Mouse (Mus musculus) limb, embryonic 11.5 days (tissue): ENCODE measurements around the gene Tiam2. TPM values are rescaled to one million over a fixed set of nuclear protein-coding genes. Genes with fewer than 3 reads are reported as not detected.

Experiments
- ATAC-seq: fragments of 200-750 bp; cut with Nextera tagmentation; 2 replicates; pipeline ENCODE4 v1.8.0; 2017; ENCODE audit warnings: low read depth; ENCODE audit not compliant: insufficient number of reproducible peaks, low FRiP score, low TSS enrichment
- DNase-seq: peaks from one replicate; pipeline ENCODE4 v3.0.0-alpha.2; 2015; ENCODE audit warnings: low spot score
- H3K27ac ChIP-seq: fragments of 300-500 bp; sonication (generic); replicated peaks from 2 replicates; pipeline ENCODE4 v1.5.1; 2014; ENCODE audit warnings: low read depth, mild to moderate bottlenecking, low read length
- H3K27me3 ChIP-seq: fragments of 300-500 bp; sonication (generic); 2 replicates; pipeline ENCODE4 v1.6.1; 2014; ENCODE audit warnings: mild to moderate bottlenecking, low read length, mixed read lengths; ENCODE audit not compliant: control insufficient read depth, insufficient read depth
- H3K36me3 ChIP-seq: fragments of 300-500 bp; sonication (generic); 2 replicates; pipeline ENCODE4 v1.6.1; 2014; ENCODE audit warnings: mild to moderate bottlenecking, low read length, moderate library complexity, mixed read lengths; ENCODE audit not compliant: control insufficient read depth, insufficient read depth
- H3K4me1 ChIP-seq: fragments of 300-500 bp; sonication (generic); 2 replicates; pipeline ENCODE4 v1.6.1; 2014; ENCODE audit warnings: low read length, mixed read lengths; ENCODE audit not compliant: control insufficient read depth, insufficient read depth
- H3K4me2 ChIP-seq: fragments of 300-500 bp; sonication (generic); 2 replicates; pipeline ENCODE4 v1.6.1; 2014; ENCODE audit warnings: low read depth, mild to moderate bottlenecking, moderate library complexity; ENCODE audit not compliant: severe bottlenecking
- H3K4me3 ChIP-seq: fragments of 300-500 bp; sonication (generic); 2 replicates; pipeline ENCODE4 v1.5.1; 2014; ENCODE audit warnings: low read depth, low read length
- H3K9ac ChIP-seq: fragments of 300-500 bp; sonication (generic); 2 replicates; pipeline ENCODE4 v1.6.1; 2014; ENCODE audit warnings: mild to moderate bottlenecking, low read length
- H3K9me3 ChIP-seq: fragments of 300-500 bp; sonication (generic); 2 replicates; pipeline ENCODE4 v1.6.1; 2016; ENCODE audit warnings: low read length; ENCODE audit not compliant: control insufficient read depth
- WGBS: fragments of 180-500 bp; shearing (Covaris S2); extraction: QIAGEN DNeasy Blood & Tissue Kit; methylation state at CpG from one replicate; pipeline ENCODE4 v1.1.7; 2014; 5-methylcytosine and 5-hydroxymethylcytosine counted together
- polyA plus RNA-seq: library from polyadenylated mRNA; unstranded; fragments of >200 nt; fragmentation: Nextera tagmentation; extraction: Ambion mirVana; gene quantifications from 2 replicates; pipeline ENCODE4 v1.2.1, GENCODE M21; 2014

The Tiam2 gene
- polyA plus RNA-seq, 1 experiment from 2014 or later = 8.4 TPM

DNA sequence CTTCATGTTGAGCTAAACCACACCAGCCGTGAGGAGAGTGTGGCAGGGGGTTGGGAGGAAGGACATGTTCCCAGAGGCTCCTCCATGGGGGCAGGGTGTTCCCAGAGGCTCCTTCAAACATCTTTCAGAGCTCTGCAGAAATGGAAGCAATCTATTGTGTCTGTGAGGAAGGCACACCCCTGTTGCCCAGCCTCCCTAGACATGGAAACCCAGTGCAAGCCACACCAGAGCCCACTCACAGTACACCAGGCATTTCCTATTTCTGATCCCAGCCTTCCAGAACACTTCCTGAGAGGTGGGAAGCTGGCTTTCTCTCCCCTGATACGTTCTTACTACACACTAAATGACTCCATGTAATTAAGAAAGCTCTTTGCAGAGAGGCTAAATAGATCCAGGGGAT, 20.4 kb upstream of the Tiam2 start:
- Histone ChIP-seq H3K4me3 (no peak overlapping the region), H3K9me3 (no peaks in the 10 kb centered on the region), H3K4me2 (no peak overlapping the region), H3K4me1 (peaks cover 6% of the 10 kb centered on the region; the same call in 1 of the 2 replicates), H3K9ac (no peak overlapping the region), H3K27me3 (no peaks in the 10 kb centered on the region), H3K27ac (peak overlapping the region; percentile 73), H3K36me3 (no peaks in the 10 kb centered on the region)
- ATAC-seq (no peak), DNase-seq (no peak)
- WGBS = 38% methylated on average over 2 of the region's 2 CpGs

DNA sequence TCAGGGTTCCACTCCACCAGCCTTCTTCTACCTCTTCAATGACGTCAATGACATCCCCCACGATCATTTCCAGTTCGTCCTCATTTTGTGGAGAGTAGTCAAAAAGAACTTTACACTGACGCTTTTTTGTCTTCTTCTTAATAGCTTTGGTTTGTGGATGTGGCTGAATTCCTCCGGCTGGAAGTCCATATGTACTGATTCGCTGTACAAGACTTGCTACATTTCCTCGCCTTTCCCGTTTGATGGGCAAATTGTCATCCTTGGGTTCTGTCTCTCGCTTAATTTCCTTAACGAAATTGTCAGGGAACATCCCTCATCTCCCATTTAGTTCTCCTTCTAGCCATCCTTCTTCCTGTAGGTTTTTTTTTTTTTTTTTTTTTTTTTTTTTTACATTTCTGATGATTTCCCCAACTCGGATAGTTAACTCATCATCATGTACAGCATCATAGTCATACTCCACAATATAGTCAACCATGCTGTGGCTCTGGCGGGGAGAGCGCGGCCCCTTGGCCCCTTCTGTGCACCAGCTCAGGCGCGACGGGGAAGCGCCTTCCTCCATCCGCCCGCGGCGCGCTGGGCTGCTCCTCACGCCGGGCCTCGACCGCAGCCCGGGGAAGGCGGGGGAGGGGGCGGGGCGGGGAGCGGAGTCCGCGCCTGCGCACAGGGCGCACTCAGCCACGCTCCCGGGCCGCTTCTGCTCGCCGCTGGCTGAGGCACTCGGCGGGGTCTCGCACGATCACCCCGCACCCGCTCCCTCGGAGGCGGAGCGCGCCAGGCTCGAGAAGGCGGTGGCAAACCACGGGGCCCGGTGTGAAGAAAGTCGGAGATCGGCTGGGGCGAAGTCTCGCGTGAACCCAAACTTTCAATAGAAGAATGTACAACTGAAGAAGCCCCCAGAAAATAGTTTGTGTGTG, 12.4 kb upstream of the Tiam2 start:
- WGBS = 8% methylated on average over 57 of the region's 60 CpGs
- peak; percentile 93 for ATAC-seq
- H3K4me1 ChIP-seq = no peaks in the 10 kb centered on the region

GRCm38 (mm10) chr17:3314625-3315020, 11.8 kb upstream of the Tiam2 start:
- 38% methylated on average over 3 of the region's 3 CpGs for whole genome bisulfite sequencing
- H3K9me3 ChIP-seq = peaks cover 2% of the 10 kb centered on the region; the same call in 1 of the 2 replicates
- H3K36me3 ChIP-seq = no peaks in the 10 kb centered on the region
- no peaks in the 10 kb centered on the region for H3K4me1 ChIP-seq
- ATAC-seq (no peak), DNase-seq (no peak)
- peak overlapping the region; percentile 44 for H3K4me2 ChIP-seq
- H3K4me3 ChIP-seq = peak overlapping the region; percentile 20; the same call in 1 of the 2 replicates
- H3K27me3 ChIP-seq = no peaks in the 10 kb centered on the region
- peak overlapping the region; percentile 34; the same call in 1 of the 2 replicates for H3K9ac ChIP-seq
- H3K27ac ChIP-seq = no peak overlapping the region

More for the DNA sequence above, 12.4 kb upstream of the Tiam2 start:
- Histone ChIP-seq H3K27me3 (no peaks in the 10 kb centered on the region), H3K27ac (0 out of 2 replicates have a peak overlapping the region, but pooled peaks have one; percentile 14), H3K9ac (peak overlapping the region; percentile 34; the same call in 1 of the 2 replicates), H3K4me3 (peak overlapping the region; percentile 20; the same call in 1 of the 2 replicates), H3K4me2 (peak overlapping the region; percentile 44), H3K36me3 (no peaks in the 10 kb centered on the region), H3K9me3 (no peaks in the 10 kb centered on the region)
- DNase-seq = peak; percentile 91

GRCm38 (mm10) chr17:3315581-3315980, 10.8 kb upstream of the Tiam2 start:
- Histone ChIP-seq H3K27ac (no peak overlapping the region), H3K4me1 (no peaks in the 10 kb centered on the region), H3K4me2 (no peak overlapping the region), H3K36me3 (no peaks in the 10 kb centered on the region), H3K9me3 (peaks cover 2% of the 10 kb centered on the region; the same call in 1 of the 2 replicates), H3K9ac (no peak overlapping the region), H3K4me3 (no peak overlapping the region), H3K27me3 (no peaks in the 10 kb centered on the region)
- ATAC-seq (no peak), DNase-seq (no peak)
- 86% methylated on average over 4 of the region's 4 CpGs for WGBS

DNA sequence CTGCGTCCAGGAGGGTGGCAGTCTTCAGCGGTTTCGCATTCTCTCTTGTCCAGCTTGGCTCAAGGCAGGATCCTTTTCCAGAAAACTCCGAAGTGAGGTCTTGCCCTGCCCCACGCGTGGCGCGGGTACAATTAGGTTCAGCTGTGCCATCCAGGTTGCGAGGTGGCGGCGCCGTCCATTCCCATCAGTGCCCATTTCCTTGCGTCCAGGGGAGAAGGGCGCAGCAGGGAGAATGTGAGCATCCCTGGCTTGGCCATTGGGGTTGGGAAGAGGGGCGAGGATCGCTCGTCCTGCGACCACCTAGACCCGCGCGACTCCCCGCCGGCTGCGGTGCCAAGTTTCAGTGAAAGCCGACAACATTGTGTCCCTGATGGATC, 518 bp downstream of the Tiam2 start:
- Histone ChIP-seq H3K4me3 (peak overlapping the region; percentile 65), H3K9me3 (no peaks in the 10 kb centered on the region), H3K4me2 (peak overlapping the region; percentile 90), H3K27ac (no peak overlapping the region), H3K36me3 (no peaks in the 10 kb centered on the region), H3K27me3 (no peaks in the 10 kb centered on the region), H3K9ac (peak overlapping the region; percentile 74), H3K4me1 (peaks cover 8% of the 10 kb centered on the region; the same call in 1 of the 2 replicates)
- WGBS = 1% methylated on average over 25 of the region's 25 CpGs
- no peak for ATAC-seq
- DNase-seq = no peak

DNA sequence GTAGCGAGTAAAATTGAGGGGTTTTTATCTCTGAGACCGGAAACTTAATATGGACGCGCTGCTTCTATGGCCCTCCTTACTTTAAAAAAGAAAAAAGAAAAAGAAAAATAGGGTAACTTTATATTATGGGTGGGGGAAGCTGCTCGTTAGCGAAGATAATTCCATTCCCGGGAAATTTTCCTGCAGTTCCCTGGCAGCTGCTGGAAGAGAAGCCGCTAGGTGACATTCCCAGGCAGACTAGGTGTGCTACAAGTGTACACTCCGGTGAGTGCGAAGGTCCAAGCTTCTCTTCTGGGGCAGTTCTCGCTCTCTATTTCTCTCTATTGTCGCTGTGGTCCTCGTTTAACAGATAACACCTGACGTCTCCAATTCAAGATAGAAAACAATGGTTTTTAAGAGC, 962 bp downstream of the Tiam2 start:
- Histone ChIP-seq H3K4me3 (peak overlapping the region; percentile 65), H3K9ac (no peak overlapping the region), H3K27me3 (no peaks in the 10 kb centered on the region), H3K4me1 (peaks cover 8% of the 10 kb centered on the region; the same call in 1 of the 2 replicates), H3K4me2 (peak overlapping the region; percentile 90), H3K9me3 (no peaks in the 10 kb centered on the region), H3K27ac (no peak overlapping the region), H3K36me3 (no peaks in the 10 kb centered on the region)
- DNase-seq (no peak), ATAC-seq (no peak)
- WGBS = 5% methylated on average over 14 of the region's 14 CpGs

DNA sequence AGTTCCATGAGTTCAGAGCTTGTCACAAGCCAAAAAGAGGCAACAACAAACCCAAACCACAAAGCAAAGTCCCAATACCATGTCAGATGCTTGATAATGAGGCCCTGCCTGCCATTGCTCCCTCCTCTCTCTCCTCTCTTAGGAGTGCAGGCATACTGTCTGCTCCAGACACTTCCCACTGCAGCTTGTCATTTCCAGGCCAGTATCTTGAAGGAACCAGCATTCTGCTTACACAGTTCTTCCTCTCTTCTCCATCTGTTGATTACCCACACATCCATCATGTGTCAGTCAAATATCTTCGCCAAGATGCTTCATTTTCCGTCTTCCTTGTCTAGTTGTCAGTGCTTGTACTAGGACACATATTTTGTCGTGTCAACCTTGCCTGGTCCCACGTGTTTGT, 2.4 kb downstream of the Tiam2 start:
- no peaks in the 10 kb centered on the region for H3K9me3 ChIP-seq
- H3K4me1 ChIP-seq = peaks cover 8% of the 10 kb centered on the region; the same call in 1 of the 2 replicates
- WGBS = 79% methylated on average over 4 of the region's 4 CpGs
- H3K27me3 ChIP-seq = no peaks in the 10 kb centered on the region
- H3K36me3 ChIP-seq = no peaks in the 10 kb centered on the region
- no peak for DNase-seq
- H3K4me3 ChIP-seq = no peak overlapping the region
- H3K9ac ChIP-seq = no peak overlapping the region
- H3K27ac ChIP-seq = no peak overlapping the region
- no peak for ATAC-seq
- H3K4me2 ChIP-seq = no peak overlapping the region

- H3K4me2 ChIP-seq = no peak overlapping the region
- H3K27me3 ChIP-seq = no peaks in the 10 kb centered on the region
- DNase-seq = no peak
- H3K9ac ChIP-seq = no peak overlapping the region
- H3K4me3 ChIP-seq = no peak overlapping the region
- no peaks in the 10 kb centered on the region for H3K36me3 ChIP-seq
- no peaks in the 10 kb centered on the region for H3K9me3 ChIP-seq
- 95% methylated on average over 4 of the region's 4 CpGs for WGBS
- H3K4me1 ChIP-seq = peaks cover 8% of the 10 kb centered on the region; the same call in 1 of the 2 replicates
- H3K27ac ChIP-seq = no peak overlapping the region
- ATAC-seq = no peak
These were observed 3.1 kb downstream of the Tiam2 start for GRCm38 (mm10) chr17:3329429-3329828.
